Mouse (Mus musculus) megakaryocyte progenitor cell, adult 5-6 weeks (primary cell): ENCODE data around the gene Ptprcap. TPM values are rescaled to one million over a fixed set of nuclear protein-coding genes. Genes with fewer than 3 reads are reported as not detected.

Experiments
- ATAC-seq: replicated peaks from 2 replicates; pipeline ENCODE4 v1.8.0; 2016; ENCODE audit warnings: mild to moderate bottlenecking, moderate TSS enrichment, inconsistent platforms; ENCODE audit not compliant: poor library complexity
- total RNA-seq, 2 experiments: library from RNA; stranded (forward) in 1 of 2; stranded (reverse) in 1 of 2; fragments of 157-497, 149-512 nt in 1 of 2; fragments of 200-1000 nt in 1 of 2; gene quantifications; 2 replicates each; pipeline versions ENCODE4 v1.2.3 to v1.2.4; 2015 to 2017

Ptprcap gene
- total RNA-seq, 2 experiments from 2014 or later = 79.5 to 114 TPM

DNA sequence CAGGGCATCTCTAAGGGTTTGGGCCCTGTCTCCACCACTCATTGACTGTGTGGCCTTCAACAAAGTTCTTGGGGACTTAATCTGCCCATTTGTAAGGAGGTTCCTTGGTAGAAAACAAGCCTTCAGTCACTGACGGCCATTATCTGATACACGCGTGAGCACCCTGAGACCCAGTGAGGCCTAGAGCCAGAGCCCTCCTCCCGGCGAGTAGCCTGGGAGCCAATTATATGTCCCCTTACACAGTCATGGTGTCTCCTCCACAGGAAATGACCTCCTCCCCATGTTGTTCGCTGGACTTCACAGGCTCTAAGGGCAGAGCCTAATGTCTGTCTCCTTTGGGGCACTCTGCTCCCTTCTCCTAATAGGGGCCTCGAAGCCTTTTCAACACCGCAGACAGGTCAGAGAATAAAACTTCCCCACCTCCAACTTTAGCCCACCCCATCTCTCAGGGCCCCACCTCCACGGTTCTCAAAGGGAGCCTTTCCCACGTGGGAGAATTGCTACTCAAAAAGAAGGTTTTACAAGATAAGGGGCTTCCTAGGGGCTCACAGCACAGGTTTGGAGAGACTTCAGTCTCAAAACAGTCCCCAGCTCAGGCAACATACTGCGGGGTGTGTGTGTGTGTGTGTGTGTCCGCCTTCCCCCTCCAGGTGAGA is 6.9 kb upstream of the Ptprcap start:
- ATAC-seq = no peak

DNA sequence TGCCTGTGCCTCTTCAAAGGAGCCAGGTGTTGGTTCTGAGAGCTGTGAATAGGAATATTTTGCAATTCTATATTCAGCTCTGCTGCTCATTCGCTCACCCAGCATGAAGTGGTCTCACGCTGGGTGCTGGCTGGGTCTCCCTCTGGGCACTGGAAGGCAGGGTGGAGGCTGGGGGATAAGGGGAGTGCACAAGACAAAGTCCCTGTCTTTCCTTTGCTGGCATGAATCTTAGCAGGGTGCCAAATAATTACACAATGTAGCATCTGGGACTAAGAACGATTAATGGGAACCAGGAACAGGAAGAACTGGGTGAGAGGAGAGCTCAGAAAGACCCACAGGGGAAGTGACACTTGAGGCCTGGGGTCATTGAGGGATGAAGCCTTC is 6.4 kb upstream of the Ptprcap start:
- ATAC-seq = peak; percentile 24; the same call in 1 of the 2 replicates

DNA sequence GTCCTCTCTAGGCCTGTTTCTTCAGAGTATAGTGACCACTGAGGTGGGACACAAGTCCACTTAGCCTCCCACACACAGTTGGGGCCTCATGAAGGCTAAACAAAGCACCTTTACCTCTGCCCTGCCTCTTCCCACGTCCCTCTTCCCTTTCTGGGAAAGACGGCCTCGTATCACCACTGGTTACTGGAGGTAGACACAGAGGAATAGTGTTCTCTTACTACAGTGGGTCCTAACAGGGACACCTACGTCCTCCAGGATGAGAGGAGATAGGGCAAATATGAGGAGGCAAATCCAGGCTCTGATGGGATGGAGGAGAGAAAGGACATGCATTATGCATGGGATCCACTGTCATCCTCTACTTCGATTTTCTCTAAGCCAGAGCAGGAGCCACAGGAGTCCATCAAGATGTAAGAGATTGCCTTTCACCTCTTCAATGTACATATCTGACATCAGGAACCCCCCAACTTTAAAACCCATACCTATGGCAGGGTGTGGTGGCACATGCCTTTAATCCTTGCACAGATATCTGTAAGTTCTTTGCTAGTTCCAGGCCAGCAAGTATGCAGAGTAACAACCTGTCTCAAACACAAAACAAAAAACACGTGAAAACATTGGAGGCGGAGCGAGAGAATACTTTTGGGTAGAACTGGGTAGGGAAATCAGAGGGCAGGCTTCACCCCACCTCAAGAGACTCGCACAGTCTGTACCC is 5.5 kb upstream of the Ptprcap start:
- ATAC-seq = no peak

DNA sequence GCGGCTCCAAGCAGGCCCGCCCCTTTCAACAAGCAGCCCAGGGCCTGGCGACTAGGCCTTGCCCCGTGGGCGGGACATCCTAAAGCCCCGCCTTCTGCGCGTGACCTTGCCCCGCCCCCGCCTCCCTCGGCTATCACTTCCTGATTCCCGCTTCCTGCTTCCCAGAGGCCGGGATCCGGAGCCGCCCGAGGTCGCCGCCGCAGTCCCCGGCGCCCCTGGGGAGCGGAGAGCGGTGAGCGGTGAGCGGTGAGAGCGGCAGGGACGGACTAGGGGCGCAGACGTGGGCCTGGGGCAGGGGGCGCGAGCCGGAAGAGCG is 5.0 kb upstream of the Ptprcap start, which contains the start of gene Coro1b:
Gene Coro1b, plus strand, starts transcription at position 129 of the 316 bp plus-strand sequence.
- peak; percentile 91 for ATAC-seq

DNA sequence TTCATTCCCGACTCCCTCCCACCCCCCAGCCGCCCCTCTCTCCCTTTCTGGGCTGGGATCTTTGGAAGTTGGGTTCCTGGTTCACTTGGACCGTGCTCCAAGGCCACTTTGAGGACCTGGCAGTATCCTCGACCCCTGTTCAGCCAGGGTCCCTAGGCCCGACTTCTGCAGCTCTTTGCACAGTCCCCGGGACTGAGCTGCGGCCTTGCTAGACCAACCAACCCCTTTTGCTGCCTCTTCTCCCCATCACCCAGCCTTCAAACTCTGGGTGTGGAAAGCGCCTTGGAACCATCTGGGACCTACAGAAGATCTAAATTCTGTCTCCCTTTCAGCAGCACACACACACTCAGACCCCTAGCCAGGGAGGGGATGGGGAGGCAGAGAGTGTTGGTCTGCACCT is 4.6 kb upstream of the Ptprcap start:
- no peak for ATAC-seq

DNA sequence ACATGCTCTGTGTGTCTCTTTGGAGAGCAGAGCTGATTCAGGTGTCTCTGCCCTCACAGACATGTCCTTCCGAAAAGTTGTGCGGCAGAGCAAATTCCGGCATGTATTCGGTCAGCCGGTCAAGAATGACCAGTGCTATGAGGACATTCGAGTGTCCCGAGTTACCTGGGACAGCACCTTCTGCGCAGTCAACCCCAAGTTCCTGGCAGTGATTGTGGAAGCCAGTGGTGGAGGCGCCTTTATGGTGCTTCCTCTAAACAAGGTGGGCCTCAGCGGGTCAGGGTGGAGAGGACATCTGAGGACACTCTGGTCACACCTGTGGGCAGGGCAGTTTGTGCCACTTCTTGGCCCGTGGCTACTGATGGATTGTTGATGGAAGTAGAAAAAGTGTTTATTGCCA is 4.1 kb upstream of the Ptprcap start:
- no peak for ATAC-seq

DNA sequence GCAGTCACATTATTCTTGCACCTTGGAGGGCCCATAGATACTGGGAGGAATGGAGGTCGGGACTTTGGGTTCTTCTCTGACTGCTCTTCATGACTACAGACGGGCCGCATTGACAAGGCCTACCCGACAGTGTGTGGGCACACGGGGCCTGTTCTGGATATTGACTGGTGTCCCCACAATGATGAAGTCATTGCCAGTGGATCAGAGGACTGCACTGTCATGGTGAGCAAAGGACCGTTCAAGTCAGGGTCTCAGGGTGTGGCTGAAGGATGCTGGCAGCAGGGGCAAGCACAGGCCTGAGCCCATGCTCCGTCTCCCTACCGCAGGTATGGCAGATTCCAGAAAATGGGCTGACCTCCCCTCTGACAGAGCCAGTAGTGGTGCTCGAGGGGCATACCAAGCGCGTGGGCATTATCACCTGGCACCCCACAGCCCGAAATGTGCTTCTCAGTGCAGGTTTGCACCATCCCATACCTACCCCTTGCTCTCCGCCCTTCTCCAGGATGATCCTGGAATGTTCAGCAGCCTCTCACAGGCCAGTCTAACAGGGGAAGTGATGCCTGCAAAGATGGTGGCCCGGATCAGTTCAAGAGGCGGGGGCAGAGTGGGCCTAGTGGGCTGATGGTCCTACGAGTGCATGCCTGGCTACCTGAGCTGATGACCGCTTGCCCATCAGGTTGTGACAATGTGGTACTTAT is 3.5 kb upstream of the Ptprcap start:
- no peak for ATAC-seq

DNA sequence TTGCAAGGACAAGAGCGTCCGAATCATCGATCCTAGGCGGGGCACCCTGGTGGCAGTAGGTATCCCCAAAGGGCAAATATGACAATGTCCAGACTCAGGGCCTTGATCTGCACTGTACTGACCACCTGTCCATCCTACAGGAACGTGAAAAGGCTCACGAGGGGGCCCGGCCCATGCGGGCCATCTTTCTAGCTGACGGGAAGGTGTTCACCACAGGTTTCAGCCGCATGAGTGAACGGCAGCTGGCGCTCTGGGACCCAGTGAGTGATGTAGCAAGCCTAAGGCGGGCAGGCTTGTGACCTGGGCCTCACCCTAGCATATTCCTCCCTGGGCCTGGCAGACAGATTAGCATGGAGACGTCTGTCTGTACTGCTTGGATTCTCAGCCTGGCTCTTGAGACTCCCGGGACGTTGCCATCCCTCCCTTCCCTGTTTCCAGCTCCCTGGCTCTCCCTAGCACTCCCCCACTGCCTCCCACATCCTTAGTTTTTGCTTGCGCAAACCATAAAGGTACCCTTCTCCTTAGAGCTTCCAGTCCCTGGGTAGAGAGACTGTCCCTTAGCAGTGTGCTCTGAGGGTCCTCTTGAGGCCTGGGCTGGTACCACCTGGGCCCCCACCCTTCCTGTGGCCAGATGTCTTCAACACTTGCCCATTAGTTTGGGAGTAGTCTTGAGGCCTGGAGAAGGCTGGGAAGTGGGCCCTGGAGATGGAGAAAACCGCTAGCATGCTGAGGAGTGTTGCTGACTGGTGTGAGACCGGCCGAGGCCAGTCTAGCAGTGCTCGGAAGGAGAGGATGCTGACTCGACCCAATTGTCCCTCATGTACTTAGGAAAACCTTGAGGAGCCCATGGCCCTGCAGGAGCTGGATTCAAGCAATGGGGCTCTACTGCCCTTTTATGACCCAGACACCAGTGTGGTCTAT is 2.6 kb upstream of the Ptprcap start:
- no peak for ATAC-seq

DNA sequence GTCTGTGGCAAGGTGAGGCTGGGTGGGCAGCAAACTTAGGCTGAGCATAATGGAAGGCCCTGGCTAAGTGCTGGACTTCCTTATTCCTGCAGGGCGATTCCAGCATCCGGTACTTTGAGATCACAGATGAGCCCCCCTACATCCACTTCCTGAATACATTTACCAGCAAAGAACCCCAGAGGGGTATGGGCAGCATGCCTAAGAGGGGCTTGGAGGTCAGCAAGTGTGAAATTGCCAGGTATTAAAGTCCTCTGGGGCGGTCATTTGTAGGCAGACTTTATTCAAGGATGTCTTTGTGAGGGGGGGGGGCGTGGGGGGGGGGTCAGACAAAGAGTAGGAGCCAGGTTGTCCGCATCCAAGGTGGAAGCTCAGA is 1.9 kb upstream of the Ptprcap start:
- no peak for ATAC-seq

DNA sequence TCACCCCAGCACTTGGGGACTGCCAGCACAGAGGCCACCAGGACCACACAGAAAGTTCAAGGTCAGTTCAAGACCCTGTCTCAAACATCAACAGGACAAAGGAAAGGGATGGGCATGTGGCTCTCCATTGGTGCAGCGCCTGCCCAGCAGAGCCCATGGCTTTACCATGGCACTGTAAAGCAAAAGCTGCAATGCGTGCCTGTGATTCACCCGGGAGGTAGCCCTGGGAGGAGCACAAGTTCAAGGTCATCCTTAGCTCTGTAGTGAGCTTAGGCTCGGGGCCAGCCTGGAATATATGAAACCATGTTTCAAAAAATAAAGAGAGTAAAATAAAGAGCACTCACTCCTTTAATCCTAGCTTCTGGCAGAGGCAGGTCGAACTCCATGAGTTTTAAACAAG is 1.5 kb upstream of the Ptprcap start:
- ATAC-seq = no peak

DNA sequence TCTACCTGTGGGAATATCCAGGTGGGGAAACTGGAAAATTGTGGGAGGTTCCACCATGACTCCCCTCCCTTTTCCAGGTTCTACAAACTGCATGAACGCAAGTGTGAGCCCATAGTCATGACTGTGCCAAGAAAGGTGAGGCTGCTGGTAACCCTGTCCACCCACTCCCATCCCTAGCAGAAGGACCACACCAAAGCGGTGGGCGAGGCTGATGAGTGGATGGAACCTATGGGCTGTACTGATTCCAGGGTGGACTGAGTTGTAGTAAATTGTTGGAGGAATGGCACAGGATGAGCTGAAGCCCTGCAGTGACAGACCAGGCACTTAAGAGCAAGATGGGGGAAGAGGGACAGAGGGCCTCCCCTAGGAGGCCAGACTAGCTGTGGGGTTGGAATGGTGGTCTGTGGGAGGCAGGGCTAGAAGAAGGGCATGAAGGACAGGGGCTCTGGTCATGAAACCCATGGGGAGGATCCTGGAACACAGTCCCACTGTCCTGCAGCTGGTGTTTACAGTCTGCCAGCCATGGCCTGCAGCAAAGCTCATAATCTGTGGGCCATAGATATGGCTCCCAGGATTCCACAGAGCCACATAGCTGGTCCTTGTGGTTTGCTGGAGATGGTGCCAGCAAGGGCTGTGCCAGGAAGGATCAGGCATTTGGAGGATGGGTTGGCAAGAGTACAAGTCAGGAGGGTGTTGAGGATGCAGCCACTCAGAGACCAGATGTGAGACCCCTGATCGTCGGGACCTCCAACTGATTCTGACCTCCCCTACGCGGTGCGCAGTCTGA is 766 bp upstream of the Ptprcap start:
- no peak for ATAC-seq

DNA sequence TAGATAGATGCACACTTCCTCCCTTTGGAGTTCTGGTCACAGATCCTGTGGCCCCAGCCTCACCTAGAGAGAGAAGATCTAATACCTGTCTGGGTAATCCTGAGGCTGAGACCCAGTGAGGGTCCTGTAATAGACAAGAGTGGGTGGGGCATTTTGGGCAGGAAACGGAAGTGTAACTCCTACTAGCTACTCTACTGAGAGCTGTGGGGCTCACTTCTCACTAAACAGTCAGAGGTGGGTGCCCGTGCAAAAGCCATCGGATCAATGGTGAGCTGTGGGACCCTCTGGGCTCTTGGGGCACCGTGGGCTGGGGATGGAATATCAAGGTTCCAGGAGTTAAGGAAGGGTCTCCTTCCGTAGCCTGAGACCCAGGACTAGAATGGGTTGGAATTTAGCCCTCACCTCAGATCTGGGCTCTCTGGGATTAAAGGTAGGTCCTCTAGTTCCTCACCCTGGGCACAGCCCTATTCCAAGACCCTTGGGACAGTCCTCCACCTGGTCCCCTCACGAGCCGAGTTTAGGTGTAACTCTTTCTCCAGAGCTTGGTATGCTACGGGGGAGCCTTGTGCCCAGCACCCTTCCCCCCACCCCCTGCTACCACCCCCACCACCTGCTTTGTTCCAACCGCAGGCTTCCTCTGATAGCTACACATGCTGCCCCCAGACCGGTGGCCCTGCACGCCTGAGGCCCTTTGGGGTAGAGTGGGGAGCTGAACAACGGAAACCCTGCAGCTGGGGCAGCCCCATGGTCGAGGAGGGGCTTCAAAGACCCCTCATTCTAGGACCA is 1.2 kb downstream of the Ptprcap start:
- ATAC-seq = peak; percentile 66

DNA sequence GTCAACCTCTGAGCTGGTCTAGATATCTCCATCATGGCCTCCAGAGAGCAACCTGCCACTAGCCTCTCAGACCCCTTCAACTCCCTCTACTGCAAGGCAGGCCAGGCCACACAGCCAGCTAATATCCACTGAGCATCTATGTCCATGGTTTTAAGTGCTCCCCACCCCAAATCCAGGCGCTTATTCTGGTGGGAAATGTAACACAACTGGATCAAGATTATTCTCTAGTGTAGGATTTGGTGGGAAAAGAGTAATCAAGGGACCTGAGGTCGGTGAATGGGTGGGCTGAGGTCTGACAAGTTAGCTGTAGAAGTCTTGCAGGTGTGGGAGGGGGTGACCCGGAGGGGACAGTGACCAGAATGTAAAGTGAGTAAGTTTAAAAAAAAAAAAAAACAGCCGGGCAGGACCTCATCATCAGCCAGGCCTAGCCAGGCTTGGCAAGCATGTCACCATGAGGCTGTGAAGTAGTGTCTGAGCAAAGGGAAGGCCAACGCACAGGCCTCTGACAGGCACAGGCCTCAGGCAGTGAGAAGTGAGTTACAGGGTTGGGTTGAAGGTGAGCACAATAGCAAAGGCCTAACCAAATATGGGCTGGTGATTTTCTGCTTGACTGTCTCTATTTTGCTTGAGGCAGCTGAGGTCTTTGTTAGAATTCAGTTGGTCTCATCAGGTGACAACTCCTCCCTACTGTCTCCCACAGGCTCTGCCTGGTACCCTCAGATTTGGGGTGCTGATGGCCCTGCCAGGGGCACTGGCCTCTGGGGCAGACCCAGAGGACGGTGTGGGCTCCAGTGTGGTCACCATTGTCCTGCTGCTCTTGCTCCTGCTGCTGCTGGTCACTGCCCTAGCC is 2.0 kb downstream of the Ptprcap start:
- peak; percentile 28; the same call in 1 of the 2 replicates for ATAC-seq

DNA sequence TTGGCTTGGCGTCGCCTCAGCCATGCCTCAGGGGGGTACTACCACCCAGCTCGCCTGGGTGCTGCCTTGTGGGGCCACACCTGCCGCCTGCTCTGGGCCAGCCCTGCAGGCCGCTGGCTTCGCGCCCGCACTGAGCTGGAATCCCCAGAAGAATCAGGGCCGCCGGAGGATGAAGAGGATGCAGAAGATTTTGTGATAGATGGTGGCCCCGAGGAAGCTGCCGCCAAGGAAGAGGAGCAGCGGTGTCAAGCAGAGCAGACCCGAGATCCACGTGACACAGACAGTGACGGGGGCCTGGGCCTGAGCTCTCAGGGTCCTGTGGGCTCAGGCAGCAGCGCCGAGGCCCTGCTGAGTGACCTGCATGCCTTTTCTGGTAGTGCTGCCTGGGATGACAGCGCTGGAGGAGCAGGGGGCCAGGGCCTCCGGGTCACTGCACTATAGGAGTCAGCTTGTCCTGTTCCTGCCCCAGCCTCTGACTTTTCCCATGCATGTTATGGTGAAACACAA is 2.7 kb downstream of the Ptprcap start:
- ATAC-seq = no peak

DNA sequence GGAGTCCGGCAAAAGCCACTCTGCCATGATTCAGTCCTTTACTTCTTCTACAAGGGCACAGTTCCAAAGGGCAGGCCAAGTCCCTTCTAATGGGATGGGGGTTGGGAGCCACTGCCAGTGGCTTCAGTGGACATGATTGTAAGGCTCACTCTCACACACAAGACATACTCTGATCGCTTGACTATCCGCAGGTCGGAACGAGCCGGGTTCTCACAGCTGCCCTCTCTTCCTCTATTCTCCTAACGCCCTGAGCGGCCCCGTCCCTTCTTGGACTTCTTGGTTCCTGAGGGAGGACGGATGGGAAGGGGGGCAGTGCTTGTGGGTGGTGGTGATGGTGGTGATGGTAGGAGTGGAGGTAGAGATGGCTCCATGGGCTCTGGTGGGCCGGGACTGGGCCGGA is 3.4 kb downstream of the Ptprcap start:
- no peak for ATAC-seq

DNA sequence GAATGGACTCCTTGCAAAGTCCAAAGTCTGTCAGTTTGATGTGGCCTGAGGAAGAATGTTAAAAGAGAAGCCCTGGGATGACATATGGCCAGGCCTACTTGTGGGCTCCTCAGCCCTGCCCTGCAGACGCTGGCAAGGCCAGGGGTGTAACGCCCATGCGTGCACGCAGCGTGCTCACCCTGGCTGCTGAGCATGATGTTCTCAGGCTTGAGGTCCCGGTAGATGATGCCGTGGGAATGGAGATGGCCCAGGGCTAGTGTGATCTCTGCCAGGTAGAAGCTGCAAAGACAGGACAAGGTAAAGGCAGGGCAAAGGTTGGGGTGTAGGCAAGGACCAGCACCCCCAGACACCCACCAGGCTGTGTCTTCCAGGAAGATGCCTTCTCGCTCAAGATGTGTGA is 5.6 kb downstream of the Ptprcap start:
- no peak for ATAC-seq

DNA sequence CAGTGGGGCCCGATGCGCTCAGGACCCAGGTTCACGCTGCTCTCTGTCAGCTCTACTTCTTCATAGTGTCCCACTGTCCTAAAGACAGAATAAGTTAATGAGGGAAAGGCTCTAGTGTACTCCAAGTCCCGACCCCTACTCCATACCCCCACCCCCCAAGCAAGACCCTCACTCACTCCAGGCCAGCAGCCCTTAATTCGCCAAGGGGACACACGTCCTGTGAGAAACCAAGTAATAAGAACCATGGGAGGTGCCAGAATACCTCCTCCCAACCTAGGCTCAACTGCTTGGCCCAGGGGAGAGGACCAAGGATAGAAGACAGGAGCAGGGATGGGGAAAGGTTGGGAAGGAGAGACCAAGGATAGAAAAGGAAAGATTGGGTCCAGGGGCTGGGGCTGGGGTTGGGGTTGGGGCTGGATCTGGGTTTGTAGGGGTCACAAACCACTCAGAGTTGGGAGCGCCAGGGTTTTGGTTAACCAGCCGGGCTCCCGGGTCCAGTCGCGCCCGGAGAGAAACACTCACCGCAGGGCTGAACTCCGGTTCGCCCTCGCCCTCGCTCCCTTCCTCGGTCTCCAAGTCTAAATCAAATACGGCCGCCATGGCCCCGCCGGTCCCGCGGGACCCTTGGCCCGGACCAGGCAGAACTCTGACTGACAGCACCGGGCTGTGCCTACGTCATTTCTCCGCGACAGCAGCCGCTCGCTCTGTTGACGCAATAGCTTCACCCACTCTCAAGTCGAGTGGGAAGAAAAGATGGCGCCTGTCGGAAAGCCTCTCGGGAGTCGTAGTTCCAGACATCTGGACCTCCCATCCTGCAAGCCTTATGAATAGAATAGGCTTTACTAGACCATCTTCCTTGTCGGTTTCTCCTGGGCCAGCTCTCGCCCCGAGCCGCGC is 9.5 kb downstream of the Ptprcap start, which contains the start of gene Rps6kb2:
Gene Rps6kb2, minus strand, starts transcription at position 709 of the 897 bp plus-strand sequence.
- ATAC-seq = peak; percentile 97
